Mouse (Mus musculus): ENCODE results near the gene Tada2b. TPM values are rescaled to one million over a fixed set of nuclear protein-coding genes. Genes with fewer than 3 reads are reported as not detected.

Tada2b gene
- polyA plus RNA-seq, 1 experiment from 2014 or later, result 2.9 TPM

DNA sequence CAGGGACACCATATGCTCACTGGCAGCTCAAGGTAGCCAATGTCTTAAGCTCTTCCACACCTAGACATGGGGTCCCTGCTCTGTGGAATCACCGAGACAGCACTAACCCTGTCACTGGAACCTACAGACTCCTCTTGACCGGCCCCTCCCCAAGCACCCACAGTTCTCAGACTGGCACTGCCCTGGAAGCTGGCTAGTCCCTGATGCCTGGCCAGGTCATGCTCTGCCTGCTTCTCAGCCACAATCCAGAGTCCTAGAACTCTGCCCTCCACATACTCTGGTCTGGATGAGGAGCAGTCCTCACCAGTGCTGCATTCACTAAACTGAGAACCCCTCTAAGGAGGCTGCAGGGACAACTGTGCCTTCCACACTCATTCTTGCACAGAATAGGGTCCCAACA lies 26.9 kb upstream of the Tada2b start:
- Histone ChIP-seq H3K9ac (replicated peaks) (no peak overlapping the region), H3K27me3 (no peaks in the 10 kb centered on the region), H3K9me3 (no peaks in the 10 kb centered on the region), H3K4me2 (replicated peaks) (no peak overlapping the region), H3K4me1 (no peaks in the 10 kb centered on the region), H3K36me3 (peaks cover 89% of the 10 kb centered on the region), H3K27ac (replicated peaks) (no peak overlapping the region), H3K4me3 (no peak overlapping the region)
- ATAC-seq (replicated peaks), result no peak
- 93% methylated on average over 2 of the region's 2 CpGs for WGBS

DNA sequence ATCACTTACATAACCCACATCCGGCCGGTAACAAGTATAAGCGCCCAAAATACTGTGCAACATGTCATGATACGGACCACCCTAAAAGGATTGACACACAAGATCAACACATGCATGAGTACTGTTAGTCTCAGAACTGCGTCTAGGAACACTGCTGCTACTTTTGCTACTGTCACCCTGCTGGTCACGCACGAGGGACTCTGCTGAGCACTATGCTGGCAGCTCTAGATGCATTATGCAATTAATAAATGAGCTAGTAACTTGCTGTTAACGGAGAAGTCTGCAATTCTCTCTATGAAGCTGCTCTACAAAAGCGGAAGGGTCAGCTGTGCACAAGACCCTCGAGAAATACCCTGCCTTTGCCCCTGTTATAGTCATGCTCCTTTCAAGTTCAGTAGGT lies 24.3 kb upstream of the Tada2b start:
- Histone ChIP-seq H3K27ac (replicated peaks) (no peak overlapping the region), H3K4me2 (replicated peaks) (no peak overlapping the region), H3K4me3 (no peak overlapping the region), H3K9ac (replicated peaks) (no peak overlapping the region), H3K27me3 (no peaks in the 10 kb centered on the region), H3K4me1 (no peaks in the 10 kb centered on the region), H3K9me3 (no peaks in the 10 kb centered on the region), H3K36me3 (peaks cover 98% of the 10 kb centered on the region)
- WGBS, result 93% methylated on average over 10 of the region's 10 CpGs
- no peak for ATAC-seq (replicated peaks)

DNA sequence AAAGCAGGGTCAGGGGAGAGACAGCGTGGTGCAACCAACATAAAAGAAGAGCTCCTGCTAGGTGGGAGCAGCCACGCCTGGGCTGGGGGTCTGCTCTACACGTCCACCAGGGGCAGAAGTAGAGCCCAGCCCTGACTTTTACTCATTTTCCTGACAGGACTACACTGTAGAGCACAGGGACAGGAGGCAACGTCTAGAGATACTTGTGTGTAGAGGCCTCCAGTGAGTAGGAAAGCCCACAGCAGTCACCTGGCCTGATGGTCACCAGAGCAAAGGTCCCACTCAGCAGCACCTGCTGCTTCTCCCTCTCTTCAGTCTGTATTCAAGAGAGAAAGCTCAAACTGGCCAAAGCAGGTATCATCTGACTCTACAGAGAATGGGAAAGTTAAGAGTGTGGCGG lies 21.6 kb upstream of the Tada2b start:
- 73% methylated on average over 5 of the region's 5 CpGs for WGBS
- Histone ChIP-seq H3K4me1 (no peaks in the 10 kb centered on the region), H3K9ac (replicated peaks) (no peak overlapping the region), H3K4me3 (no peak overlapping the region), H3K9me3 (no peaks in the 10 kb centered on the region), H3K4me2 (replicated peaks) (no peak overlapping the region), H3K36me3 (peaks cover 96% of the 10 kb centered on the region), H3K27me3 (no peaks in the 10 kb centered on the region), H3K27ac (replicated peaks) (no peak overlapping the region)
- no peak for ATAC-seq (replicated peaks)

DNA sequence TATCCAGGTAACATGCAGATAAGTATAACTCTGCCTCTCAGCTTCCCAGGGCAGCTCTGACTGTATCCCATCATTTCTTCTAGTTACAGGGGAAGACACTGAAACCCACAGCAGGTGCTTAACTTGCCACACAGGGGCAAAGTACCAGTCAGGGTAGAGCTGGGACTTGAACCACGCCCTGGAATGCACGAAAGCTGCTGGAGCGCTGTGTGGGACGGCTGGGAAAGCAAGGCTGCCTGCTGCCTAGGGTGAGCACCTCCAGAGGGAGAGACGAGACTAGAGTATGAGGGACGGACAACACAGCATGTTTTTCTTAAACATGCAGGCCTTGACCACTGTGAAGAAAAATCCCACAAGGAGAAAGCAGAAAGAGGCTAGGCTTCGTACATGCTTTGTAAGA lies 21.1 kb upstream of the Tada2b start:
- Histone ChIP-seq H3K4me3 (no peak overlapping the region), H3K36me3 (peaks cover 96% of the 10 kb centered on the region), H3K4me2 (replicated peaks) (no peak overlapping the region), H3K9ac (replicated peaks) (no peak overlapping the region), H3K9me3 (no peaks in the 10 kb centered on the region), H3K27me3 (no peaks in the 10 kb centered on the region), H3K27ac (replicated peaks) (no peak overlapping the region), H3K4me1 (no peaks in the 10 kb centered on the region)
- ATAC-seq (replicated peaks), result no peak
- WGBS, result 89% methylated on average over 7 of the region's 7 CpGs

DNA sequence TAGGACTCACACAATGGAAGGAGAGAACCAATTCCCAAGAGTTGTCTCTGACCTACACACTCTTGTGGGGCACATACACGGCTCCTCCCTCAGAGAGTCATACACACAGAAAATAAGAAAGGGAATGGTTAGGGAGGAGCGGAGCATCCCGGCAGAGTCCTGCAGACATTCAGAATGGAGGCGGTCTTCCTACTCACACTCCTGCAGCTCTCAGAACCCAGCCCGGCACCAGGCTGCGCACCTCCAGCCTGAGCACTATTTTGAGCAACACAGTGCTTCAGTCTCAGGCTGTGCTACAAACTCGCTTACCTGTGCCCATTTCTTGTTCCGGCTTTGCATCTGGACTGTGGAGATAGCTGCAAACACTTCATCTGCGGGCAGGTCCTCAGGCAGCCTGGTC lies 10.6 kb upstream of the Tada2b start:
- no peak overlapping the region for H3K9ac ChIP-seq (replicated peaks)
- no peak overlapping the region for H3K4me2 ChIP-seq (replicated peaks)
- H3K27me3 ChIP-seq, result no peaks in the 10 kb centered on the region
- H3K36me3 ChIP-seq, result peaks cover 68% of the 10 kb centered on the region
- ATAC-seq (replicated peaks), result no peak
- WGBS, result 97% methylated on average over 9 of the region's 9 CpGs
- H3K27ac ChIP-seq (replicated peaks), result no peak overlapping the region
- H3K4me1 ChIP-seq, result no peaks in the 10 kb centered on the region
- no peaks in the 10 kb centered on the region for H3K9me3 ChIP-seq
- H3K4me3 ChIP-seq, result no peak overlapping the region

DNA sequence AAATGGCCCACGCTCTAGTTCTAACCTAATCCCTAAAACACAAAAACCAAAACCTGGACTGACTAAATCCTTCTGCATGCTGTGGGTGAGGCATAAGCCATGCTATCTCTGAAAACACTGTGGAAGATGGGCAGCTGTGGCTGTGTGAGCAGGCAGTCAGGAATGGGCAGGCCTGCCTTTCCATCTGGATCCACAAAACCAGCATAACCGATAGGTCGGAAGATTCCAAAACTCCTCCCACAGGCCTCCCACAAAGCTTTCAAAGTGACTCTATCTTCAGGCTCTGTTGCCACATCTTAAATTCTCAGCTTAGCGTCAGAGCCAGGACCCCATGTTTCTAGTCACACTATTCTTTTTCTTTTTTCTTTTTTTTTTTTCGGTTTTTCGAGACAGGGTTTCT lies 9.8 kb upstream of the Tada2b start:
- H3K4me1 ChIP-seq, result no peaks in the 10 kb centered on the region
- no peaks in the 10 kb centered on the region for H3K9me3 ChIP-seq
- no peaks in the 10 kb centered on the region for H3K27me3 ChIP-seq
- no peak for ATAC-seq (replicated peaks)
- H3K4me2 ChIP-seq (replicated peaks), result no peak overlapping the region
- peaks cover 64% of the 10 kb centered on the region for H3K36me3 ChIP-seq
- H3K27ac ChIP-seq (replicated peaks), result no peak overlapping the region
- WGBS, result 90% methylated on average over 6 of the region's 6 CpGs
- H3K4me3 ChIP-seq, result no peak overlapping the region
- H3K9ac ChIP-seq (replicated peaks), result no peak overlapping the region

DNA sequence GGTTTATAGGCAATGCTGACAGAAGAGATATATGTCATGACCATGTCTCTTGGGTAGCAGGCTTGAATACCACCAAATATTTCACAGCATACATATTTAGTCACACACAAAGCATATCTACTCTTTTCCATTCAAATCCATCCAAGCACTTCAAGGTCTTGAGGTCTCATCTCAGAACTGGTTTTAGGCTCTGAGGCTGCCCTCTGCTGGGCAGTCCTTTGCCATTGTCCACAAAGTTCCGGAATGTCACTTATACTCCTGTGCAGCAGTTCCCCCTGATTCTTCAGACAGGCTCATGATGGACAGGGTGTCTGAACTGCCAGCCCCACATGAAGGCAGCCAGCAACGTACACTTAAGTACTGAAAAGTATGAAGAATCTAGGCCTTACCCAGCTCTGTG lies 5.1 kb upstream of the Tada2b start:
- Histone ChIP-seq H3K4me2 (replicated peaks) (no peak overlapping the region), H3K4me3 (no peak overlapping the region), H3K27ac (replicated peaks) (no peak overlapping the region), H3K36me3 (peaks cover 29% of the 10 kb centered on the region), H3K9me3 (no peaks in the 10 kb centered on the region), H3K4me1 (peaks cover 10% of the 10 kb centered on the region), H3K27me3 (no peaks in the 10 kb centered on the region), H3K9ac (replicated peaks) (no peak overlapping the region)
- WGBS, result 45% methylated on average over 2 of the region's 2 CpGs
- ATAC-seq (replicated peaks), result no peak

DNA sequence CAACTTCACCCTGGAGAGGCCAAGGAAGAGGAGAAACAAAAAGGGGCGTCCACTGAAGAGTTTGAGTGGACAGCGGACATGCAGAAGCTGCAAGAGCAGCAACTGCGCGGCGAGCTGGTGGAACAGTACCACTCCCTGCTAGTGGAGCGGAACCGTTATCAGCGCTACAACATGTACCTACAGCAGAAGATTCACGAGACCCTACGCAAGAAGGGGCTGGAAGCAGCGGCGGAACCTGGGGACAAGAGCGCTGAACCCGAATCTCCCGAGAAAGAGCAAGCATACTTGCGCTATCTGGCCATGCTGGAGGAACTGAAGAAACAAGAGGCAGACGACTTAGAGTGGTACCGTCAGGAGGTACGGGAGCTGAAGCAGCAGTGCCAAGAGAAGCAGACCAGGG lies 1.2 kb upstream of the Tada2b start:
- H3K27ac ChIP-seq (replicated peaks), result no peak overlapping the region
- no peaks in the 10 kb centered on the region for H3K9me3 ChIP-seq
- no peaks in the 10 kb centered on the region for H3K36me3 ChIP-seq
- peak overlapping the region; percentile 96 for H3K4me3 ChIP-seq
- no peak for ATAC-seq (replicated peaks)
- H3K9ac ChIP-seq (replicated peaks), result peak overlapping the region; percentile 58; the same call in 1 of the 2 replicates
- H3K4me1 ChIP-seq, result peaks cover 39% of the 10 kb centered on the region
- H3K4me2 ChIP-seq (replicated peaks), result peak overlapping the region; percentile 97
- H3K27me3 ChIP-seq, result no peaks in the 10 kb centered on the region
- 50% methylated on average over 19 of the region's 19 CpGs for WGBS

DNA sequence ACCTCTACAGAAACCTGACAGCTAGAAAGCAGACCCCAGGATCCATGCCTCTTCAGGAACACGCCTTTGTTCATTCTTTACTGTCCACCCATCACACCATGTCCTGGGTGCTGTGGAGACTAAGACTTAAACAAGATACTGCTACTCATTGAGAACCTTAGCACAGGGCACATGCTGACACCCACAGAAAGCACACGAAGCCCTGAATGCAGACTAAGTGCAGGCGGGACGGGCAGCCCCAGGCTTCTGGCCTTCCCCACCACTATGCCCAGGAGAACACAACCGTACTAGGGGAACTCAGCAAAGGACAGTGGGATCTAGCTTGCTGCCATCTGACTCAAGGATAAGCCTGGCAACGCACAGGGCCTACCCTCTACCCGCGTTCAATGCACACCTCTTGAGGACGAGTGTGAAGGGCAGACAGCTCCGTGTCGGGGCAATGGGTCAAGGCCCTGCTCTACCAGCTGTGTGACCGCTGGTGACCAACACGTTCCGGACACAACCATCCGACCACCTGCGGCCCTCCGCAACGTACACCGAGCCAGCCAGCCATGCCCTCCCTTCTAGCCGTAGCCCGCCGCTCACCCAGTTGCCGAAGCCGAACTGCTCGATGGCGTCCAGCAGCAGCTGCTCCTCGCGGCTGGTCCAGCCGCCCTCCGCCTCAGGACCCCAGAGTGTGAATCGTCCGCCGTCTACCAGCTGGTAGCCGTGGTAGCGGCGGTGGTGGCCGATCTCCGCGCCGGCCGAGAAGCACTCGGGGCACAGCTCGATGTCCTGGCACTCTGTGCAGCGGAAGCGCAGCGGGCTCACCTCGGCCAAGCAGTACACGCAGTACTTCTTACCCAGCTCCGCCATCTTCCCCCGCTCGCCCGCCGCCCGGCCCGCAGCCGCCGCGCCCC lies 633 bp downstream of the Tada2b start:
- H3K9me3 ChIP-seq, result no peaks in the 10 kb centered on the region
- H3K36me3 ChIP-seq, result no peaks in the 10 kb centered on the region
- ATAC-seq (replicated peaks), result peak; percentile 26
- peak overlapping the region; percentile 70 for H3K4me2 ChIP-seq (replicated peaks)
- H3K27ac ChIP-seq (replicated peaks), result peak overlapping the region; percentile 78
- WGBS, result 1% methylated on average over 56 of the region's 58 CpGs
- no peaks in the 10 kb centered on the region for H3K27me3 ChIP-seq
- H3K4me3 ChIP-seq, result peak overlapping the region; percentile 96
- H3K9ac ChIP-seq (replicated peaks), result peak overlapping the region; percentile 96
- peaks cover 39% of the 10 kb centered on the region for H3K4me1 ChIP-seq

DNA sequence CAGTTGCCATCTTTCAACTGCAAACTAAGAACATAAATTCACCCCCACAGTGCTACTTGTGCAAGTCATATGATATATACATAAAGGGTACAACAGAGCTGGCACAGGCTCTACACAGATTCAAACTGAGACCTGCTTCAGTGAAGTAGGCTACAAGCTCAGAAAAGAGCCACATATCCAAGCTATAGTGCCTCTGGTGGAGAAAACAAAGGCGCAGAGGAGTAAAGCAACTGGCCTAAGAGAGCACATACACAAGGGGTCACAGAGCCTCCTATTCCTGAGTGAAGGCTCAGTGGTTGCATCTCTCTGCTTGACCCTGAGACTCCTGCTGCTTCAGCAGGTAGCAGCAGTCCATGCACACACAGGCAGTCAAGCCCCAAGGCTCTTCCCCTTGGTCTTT lies 3.0 kb downstream of the Tada2b start:
- ATAC-seq (replicated peaks), result no peak
- H3K4me1 ChIP-seq, result peaks cover 39% of the 10 kb centered on the region
- WGBS, result 63% methylated on average over 1 of the region's 1 CpGs

DNA sequence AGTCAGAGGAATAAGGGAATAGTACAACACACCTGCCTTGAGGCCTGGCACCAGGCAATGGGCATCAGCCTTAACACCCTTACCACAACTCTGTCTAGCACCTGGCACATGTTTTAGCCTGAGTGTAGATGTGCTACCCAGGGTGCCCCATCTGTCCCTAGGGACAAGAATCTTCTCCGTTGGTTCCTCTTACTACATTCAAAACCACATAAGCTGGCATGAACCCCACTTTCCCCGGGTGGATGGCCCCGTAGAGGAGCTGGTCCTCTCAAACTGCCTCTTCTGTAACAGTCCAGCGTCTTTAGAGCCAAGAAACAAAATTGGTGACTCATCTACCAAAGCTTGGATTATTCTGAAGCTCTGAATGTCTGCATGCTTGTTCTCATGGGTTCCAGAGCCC lies 3.7 kb downstream of the Tada2b start:
- Histone ChIP-seq H3K4me2 (replicated peaks) (no peak overlapping the region), H3K27ac (replicated peaks) (no peak overlapping the region), H3K27me3 (no peaks in the 10 kb centered on the region), H3K4me1 (peaks cover 37% of the 10 kb centered on the region), H3K4me3 (no peak overlapping the region), H3K36me3 (no peaks in the 10 kb centered on the region; the same call in 1 of the 2 replicates), H3K9me3 (no peaks in the 10 kb centered on the region), H3K9ac (replicated peaks) (no peak overlapping the region)
- no peak for ATAC-seq (replicated peaks)
- 91% methylated on average over 4 of the region's 4 CpGs for WGBS

More for the DNA sequence above, 3.0 kb downstream of the Tada2b start:
- no peak overlapping the region for H3K27ac ChIP-seq (replicated peaks)
- no peak overlapping the region for H3K4me3 ChIP-seq
- no peaks in the 10 kb centered on the region for H3K9me3 ChIP-seq
- H3K4me2 ChIP-seq (replicated peaks), result no peak overlapping the region
- H3K36me3 ChIP-seq, result no peaks in the 10 kb centered on the region; the same call in 1 of the 2 replicates
- no peak overlapping the region for H3K9ac ChIP-seq (replicated peaks)
- H3K27me3 ChIP-seq, result no peaks in the 10 kb centered on the region

DNA sequence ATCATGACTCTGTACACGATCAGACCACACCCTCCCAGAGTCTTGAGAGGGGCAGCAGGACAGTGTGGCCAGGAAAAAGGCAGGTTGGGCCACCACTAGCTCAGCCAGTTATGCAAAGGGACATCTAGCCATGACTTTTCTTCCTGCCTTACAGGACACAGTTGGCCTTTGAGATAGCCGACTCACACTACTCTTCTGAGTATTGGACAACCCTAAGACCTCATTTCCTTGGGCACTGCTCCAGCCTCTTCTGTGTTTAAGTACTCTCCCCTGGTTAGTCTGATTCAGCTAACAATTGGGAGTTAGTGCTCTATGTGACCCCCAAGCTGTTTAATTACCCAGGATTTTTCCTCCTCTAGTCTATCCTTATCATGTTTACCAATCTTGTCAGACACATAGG lies 4.3 kb downstream of the Tada2b start:
- H3K4me3 ChIP-seq, result no peak overlapping the region
- no peaks in the 10 kb centered on the region for H3K27me3 ChIP-seq
- ATAC-seq (replicated peaks), result no peak
- no peak overlapping the region for H3K9ac ChIP-seq (replicated peaks)
- no peak overlapping the region for H3K27ac ChIP-seq (replicated peaks)
- H3K4me2 ChIP-seq (replicated peaks), result no peak overlapping the region
- 85% methylated on average over 2 of the region's 2 CpGs for WGBS
- peaks cover 31% of the 10 kb centered on the region for H3K4me1 ChIP-seq
- H3K9me3 ChIP-seq, result no peaks in the 10 kb centered on the region
- peaks cover 2% of the 10 kb centered on the region; the same call in 1 of the 2 replicates for H3K36me3 ChIP-seq
